Mouse (Mus musculus): ENCODE measurements at regions not wholly inside any gene's neighbourhood (a gene's known extent, or its start where the extent isn't known, plus 50 kb on each side); places are given as distances from the start of the nearest gene placed in this dataset.

DNA sequence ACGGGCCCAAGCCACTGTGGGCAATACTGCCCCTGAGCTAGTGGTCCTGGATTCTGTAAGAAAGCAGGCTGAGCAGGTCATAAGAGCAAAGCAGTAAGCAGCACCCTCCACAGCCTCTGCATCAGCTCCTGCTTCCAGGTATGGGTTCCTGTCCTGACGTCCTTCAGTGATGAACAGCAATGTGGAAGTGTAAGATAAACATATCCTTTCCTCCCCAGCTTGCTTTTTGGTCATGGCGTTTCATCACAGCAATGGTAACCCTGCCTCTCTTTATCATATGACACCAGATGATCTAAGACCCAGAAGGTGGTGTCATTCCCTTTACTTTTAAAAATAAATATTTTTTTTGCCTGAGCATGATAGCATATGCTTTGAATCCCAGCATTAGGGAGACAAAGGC is 138.9 kb upstream of the Lhx1 start:
- TF ChIP-seq CTCF (IDR thresholded peaks at IDR 0.05; ENCODE audit: low read depth, low read length), result no peak
- TF ChIP-seq POLR2A (IDR thresholded peaks at IDR 0.05; ENCODE audit: borderline replicate concordance, low read depth, low read length), result no peak
